In the genomic region with DNA sequence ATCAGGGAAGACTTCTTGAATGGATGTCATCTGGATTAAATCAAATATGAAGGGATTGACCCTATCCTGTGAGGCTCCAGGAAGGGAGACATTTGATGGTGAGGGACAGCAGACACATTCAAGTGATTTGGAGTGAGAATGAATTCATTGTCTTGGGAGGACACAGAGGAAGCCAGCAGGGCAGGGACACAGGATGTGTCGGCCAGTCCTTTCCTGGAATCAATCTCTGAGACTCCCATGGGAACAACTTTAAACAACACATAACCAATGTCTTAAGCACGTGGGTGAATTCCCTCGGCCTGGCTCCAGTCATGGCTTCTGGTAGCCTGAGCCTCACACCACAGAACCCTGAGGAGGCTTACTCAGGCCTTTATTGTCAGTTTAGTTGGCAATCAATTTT, we compare ENCODE assay signal across 24 mouse cellular contexts. TPM values are rescaled to one million over a fixed set of nuclear protein-coding genes. Genes with fewer than 3 reads are reported as not detected.
DNase-seq lines count a peak whose midpoint lies in the region; ATAC-seq lines count a peak whose summit lies in the region.
"Had no signal": no experiment of that assay in that cellular context is flagged by ENCODE, and none has a peak within 500 bp of the region (broad histone marks: within the 10 kb centered on the region; RNA-seq: fewer than 3 reads in every experiment).

No protein-coding gene starts in this region.

- 59% methylated on average over 3 of the region's 3 CpGs for whole genome bisulfite sequencing in heart, embryonic 12.5 days
- WGBS in kidney, embryonic 15.5 days, result 46% methylated on average over 3 of the region's 3 CpGs

- intact Hi-C loops in heart, postnatal 25 days (cut with DNase I), result no loop called here

- no peaks in the 10 kb centered on the region for H3K36me3 ChIP-seq in heart, embryonic 12.5 days
- no peaks in the 10 kb centered on the region for H3K36me3 ChIP-seq in kidney, embryonic 15.5 days
- H3K36me3 ChIP-seq: forebrain, embryonic 10.5 days; heart, embryonic 13.5 days; intestine, embryonic 15.5 days; limb, embryonic 10.5 days; liver, embryonic 15.5 days; midbrain, embryonic 15.5 days had no signal

- H3K4me1 ChIP-seq in heart, embryonic 12.5 days (replicated peaks), result peaks cover 12% of the 10 kb centered on the region
- H3K4me1 ChIP-seq in kidney, embryonic 15.5 days, result no peaks in the 10 kb centered on the region; the same call in 1 of the 2 replicates
- H3K4me1 ChIP-seq: forebrain, embryonic 10.5 days; intestine, embryonic 15.5 days; limb, embryonic 10.5 days; midbrain, embryonic 15.5 days had no signal

- H3K27ac ChIP-seq in heart, embryonic 12.5 days (ENCODE audit: poor library complexity, severe bottlenecking), result no peak overlapping the region
- no peak overlapping the region for H3K27ac ChIP-seq in kidney, embryonic 15.5 days
- H3K27ac ChIP-seq: forebrain, embryonic 10.5 days; heart, embryonic 13.5 days; intestine, embryonic 15.5 days; limb, embryonic 10.5 days; liver, embryonic 15.5 days; macrophage; midbrain, embryonic 15.5 days had no signal

- peak; percentile 97 for DNase-seq in heart, adult 11 months
- peak; percentile 9 to 47 for DNase-seq in kidney, adult 8-10 months
- DNase-seq in MN1 (ENCODE audit: low spot score), result peak; percentile 53
- peak; percentile 16 for DNase-seq in heart, postnatal 25 days (ENCODE audit: low spot score)
- no peak for DNase-seq in adrenal gland, adult (ENCODE audit: inconsistent age in 2 of 2, low spot score in 1 of 2)
- DNase-seq in layer of hippocampus, postnatal 25 days (ENCODE audit: extremely low spot score in 1 of 2, low spot score in 1 of 2), result no peak
- DNase-seq: adrenal gland, postnatal 36 days; cerebellum, adult 11 months; cerebellum, adult 9-11 months; gastrocnemius, postnatal 14 days; liver; thymus, postnatal 25 days had no signal

- peaks cover 3% of the 10 kb centered on the region; the same call in 1 of the 2 replicates for H3K9me3 ChIP-seq in heart, embryonic 12.5 days (replicated peaks)
- H3K9me3 ChIP-seq in kidney, embryonic 15.5 days (replicated peaks), result no peaks in the 10 kb centered on the region
- H3K9me3 ChIP-seq: forebrain, embryonic 10.5 days; heart, embryonic 13.5 days; intestine, embryonic 15.5 days; limb, embryonic 10.5 days; liver, embryonic 15.5 days; midbrain, embryonic 15.5 days had no signal

- no peak overlapping the region for H3K9ac ChIP-seq in heart, embryonic 12.5 days
- H3K9ac ChIP-seq in kidney, embryonic 15.5 days, result no peak overlapping the region
- H3K9ac ChIP-seq: heart, embryonic 13.5 days; intestine, embryonic 15.5 days; liver, embryonic 15.5 days; midbrain, embryonic 15.5 days had no signal

- no peaks in the 10 kb centered on the region for H3K27me3 ChIP-seq in heart, embryonic 12.5 days (replicated peaks)
- H3K27me3 ChIP-seq in kidney, embryonic 15.5 days, result no peaks in the 10 kb centered on the region
- H3K27me3 ChIP-seq: heart, embryonic 13.5 days; intestine, embryonic 15.5 days; liver, embryonic 15.5 days; midbrain, embryonic 15.5 days had no signal

- H3K4me3 ChIP-seq in heart, embryonic 12.5 days, result no peak overlapping the region
- no peak overlapping the region for H3K4me3 ChIP-seq in kidney, embryonic 15.5 days (replicated peaks)
- H3K4me3 ChIP-seq: forebrain, embryonic 10.5 days; heart, embryonic 13.5 days; intestine, embryonic 15.5 days; limb, embryonic 10.5 days; liver, embryonic 15.5 days; midbrain, embryonic 15.5 days had no signal

- H3K4me2 ChIP-seq in heart, embryonic 12.5 days, result no peak overlapping the region
- no peak overlapping the region for H3K4me2 ChIP-seq in kidney, embryonic 15.5 days
- H3K4me2 ChIP-seq: heart, embryonic 13.5 days; intestine, embryonic 15.5 days; liver, embryonic 15.5 days; midbrain, embryonic 15.5 days had no signal

- no peak for ATAC-seq in heart, embryonic 12.5 days (ENCODE audit: insufficient number of reproducible peaks, low FRiP score)
- no peak for ATAC-seq in kidney, embryonic 15.5 days (replicated peaks; ENCODE audit: low FRiP score)
- ATAC-seq: forebrain, embryonic 16.5 days; hindbrain, embryonic 16.5 days; intestine, embryonic 15.5 days; midbrain, embryonic 15.5 days had no signal

RNA-seq across cellular contexts. Expression of a gene that starts 26.4 kb away (rescaled TPM):
- polyA plus RNA-seq in heart, embryonic 12.5 days (2016; fragmentation: Nextera tagmentation; extraction: Ambion mirVana), result 0.26 TPM in 1 of 2 replicates, not detected in the other
- 0.09 and 0.13 TPM in 2 replicates for polyA plus RNA-seq in kidney, embryonic 15.5 days (2015; fragmentation: Nextera tagmentation; extraction: Ambion mirVana)
- under 1 TPM; 0.14 to 0.21 TPM for total RNA-seq in heart, postnatal 25 days (2021)
- total RNA-seq in layer of hippocampus, postnatal 25 days (2021), result 1 to 10 TPM in 1 of 2 experiments, under 1 TPM in 1; 0.47 to 2.4 TPM
- polyA plus RNA-seq: embryonic facial prominence, embryonic 11.5 days; forebrain, embryonic 16.5 days; limb, embryonic 10.5 days; macrophage had no signal

RNA-seq across cellular contexts. Expression of a gene that starts 33.5 kb away (rescaled TPM):
- 0.50 and 1.0 TPM in 2 replicates for polyA plus RNA-seq in heart, embryonic 12.5 days (2016; fragmentation: Nextera tagmentation; extraction: Ambion mirVana)
- polyA plus RNA-seq in kidney, embryonic 15.5 days (2015; fragmentation: Nextera tagmentation; extraction: Ambion mirVana), result 1.7 and 2.2 TPM in 2 replicates
- total RNA-seq in heart, postnatal 25 days (2021), result 1 to 10 TPM; 1.7 TPM
- under 1 TPM; 0.27 to 0.33 TPM for total RNA-seq in layer of hippocampus, postnatal 25 days (2021)

Comparison
In these comparisons a context has a peak if more than half of its experiments do, and no peak if none do; other contexts are left out.
1. DNase-seq: peak in heart, adult 11 months (single experiment), kidney, adult 8-10 months (2 of 2), MN1 (single experiment) and heart, postnatal 25 days (single experiment); none in adrenal gland, adult (0 of 2) and layer of hippocampus, postnatal 25 days (0 of 2).